Mouse (Mus musculus) left cerebral cortex, adult 11 months (tissue): Measurements from ENCODE around the gene Irak3.
"Not testable (repeated sequence)": the region's sequence is repeated elsewhere in the genome, so short reads cannot be mapped to it uniquely, and the experiment has no call there.

ENCODE experiments used
- DNase-seq: peaks from one replicate; pipeline ENCODE4 v3.0.0; 2022; ENCODE audit warnings: low spot score

The Irak3 gene

GRCm38 (mm10) chr10:120163490-120163889 lies 38.4 kb downstream of the Irak3 start:
- DNase-seq = no peak

DNA sequence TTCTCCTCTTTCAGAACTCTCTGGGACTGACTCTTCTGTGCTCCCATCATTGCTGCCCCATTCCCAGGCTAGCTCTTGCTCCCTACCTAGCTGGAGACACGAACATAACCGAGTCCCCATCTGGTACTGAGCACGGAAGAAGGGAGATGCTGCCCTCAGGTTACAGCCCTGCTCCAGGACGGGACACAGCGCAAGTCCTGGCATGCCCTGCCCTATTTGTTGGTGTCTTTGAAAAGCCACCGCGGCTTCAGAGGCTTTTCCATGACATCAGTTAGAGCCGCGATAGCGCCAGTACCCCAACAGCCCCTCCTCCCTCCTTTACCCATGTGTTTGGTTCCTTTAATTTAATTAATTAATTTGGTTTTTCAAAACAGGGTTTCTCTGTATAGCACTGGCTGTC lies 39.1 kb downstream of the Irak3 start:
- DNase-seq = no peak

DNA sequence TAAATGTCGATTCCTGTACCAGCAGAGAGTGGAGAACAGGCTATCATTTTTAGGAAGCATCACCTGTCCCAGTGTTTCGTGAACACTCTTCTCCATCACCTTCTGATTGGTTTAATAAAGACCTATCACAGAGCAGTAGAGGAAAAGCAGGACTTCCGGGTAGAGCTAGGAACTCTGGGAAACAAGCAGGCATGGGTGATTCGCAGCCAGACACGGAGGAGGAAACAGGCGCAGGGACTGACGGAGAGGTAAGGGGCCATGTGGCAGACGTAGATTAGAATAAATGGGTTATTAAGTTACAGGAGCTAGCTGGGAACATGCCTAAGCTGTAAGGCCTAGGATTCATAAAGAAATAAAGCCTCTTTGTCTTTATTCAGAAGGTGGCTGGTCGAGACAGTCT lies 41.4 kb downstream of the Irak3 start:
- DNase-seq = no peak

- no peak for DNase-seq
Observed at GRCm38 (mm10) chr10:120153911-120154310, 48.0 kb downstream of the Irak3 start.

DNA sequence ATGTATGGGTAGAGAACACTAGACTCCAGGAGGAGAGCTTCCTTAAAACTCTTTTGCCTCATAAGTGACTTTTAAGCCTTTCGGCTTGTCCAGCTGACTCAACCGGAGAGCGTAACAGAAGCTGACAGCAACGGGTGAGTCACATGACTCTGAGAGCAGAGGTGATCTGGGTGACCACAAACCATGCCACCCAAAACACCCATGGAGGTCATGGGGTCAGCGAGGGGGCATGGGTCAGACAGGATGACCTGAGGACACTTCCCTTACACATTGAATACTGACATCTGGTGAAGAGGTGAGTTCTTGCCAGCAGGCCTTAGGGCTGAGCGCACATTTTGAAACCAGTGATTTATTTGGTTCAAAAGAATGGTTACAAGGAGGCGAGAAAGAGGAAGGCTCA lies 50.3 kb downstream of the Irak3 start:
- DNase-seq = no peak

GRCm38 (mm10) chr10:120140916-120141516 lies 60.9 kb downstream of the Irak3 start:
- DNase-seq = no peak

- no peak for DNase-seq
Observed at GRCm38 (mm10) chr10:120140193-120140592, 61.7 kb downstream of the Irak3 start.

DNA sequence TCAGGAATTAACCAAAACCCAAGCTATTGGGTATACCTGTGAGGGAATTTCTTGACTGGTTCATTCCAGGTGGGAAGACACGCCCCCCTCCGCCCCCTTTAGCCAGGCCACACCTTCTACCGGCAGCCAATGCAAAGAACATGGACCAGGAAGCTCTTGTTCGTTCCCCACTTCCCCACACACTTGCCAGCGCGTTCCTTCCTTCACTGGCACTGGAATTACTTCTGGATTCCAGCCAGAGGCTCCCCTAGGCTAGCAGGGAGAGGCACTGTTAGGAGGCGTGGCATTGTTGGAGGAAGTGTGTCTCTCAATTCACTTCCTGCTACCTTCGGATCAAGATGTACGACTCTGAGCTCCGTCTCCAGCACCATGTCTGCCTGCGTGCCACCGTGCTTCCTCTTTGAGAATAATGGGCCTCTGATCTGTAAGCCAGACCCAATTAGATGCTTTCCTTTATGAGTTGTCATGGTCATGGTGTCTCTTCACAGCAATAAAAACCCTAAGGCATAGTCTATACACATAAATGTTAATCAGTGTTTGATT lies 65.8 kb downstream of the Irak3 start:
- no peak for DNase-seq

DNA sequence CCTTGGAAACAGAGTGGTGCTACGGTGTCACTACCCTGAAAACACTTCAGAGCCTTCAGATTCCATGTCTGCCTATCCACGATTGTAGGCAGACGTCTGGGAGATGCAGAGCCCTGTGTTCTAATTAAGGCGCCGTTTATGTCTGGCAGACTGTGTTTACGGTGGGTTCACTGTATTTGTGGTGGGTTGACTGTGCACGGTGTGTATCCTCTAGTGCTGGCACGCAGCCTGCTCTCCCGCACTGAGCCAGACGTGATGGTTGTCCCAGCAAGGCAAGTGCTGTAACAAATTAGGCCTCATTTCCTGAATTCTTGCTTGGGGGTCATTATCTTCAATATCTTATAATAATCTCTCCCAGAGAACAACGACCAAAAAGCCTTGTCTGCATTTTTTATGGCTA lies 68.2 kb downstream of the Irak3 start:
- DNase-seq = no peak

GRCm38 (mm10) chr10:120130621-120131020 lies 71.3 kb downstream of the Irak3 start:
- peak; percentile 34 for DNase-seq

- no peak for DNase-seq
Observed at GRCm38 (mm10) chr10:120128601-120129277, 73.2 kb downstream of the Irak3 start.

DNA sequence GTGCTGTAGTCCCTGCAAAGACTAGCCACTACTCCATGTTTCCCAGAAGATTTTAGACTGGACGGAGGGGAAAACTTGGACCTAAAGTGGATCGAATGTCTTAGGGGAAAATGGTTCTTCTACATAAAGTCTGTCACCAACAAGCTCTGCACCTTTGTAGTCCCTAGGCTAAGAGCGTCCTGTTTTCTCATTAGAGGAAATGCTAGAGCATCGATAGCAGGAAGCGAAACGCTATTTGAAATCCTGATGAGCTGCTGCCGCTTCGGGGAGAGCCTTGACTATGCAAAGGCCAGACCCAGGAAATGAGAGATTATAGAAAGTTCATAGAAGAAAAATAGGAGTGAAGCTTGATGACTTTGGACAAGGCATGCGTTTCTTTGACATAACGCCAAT lies 76.5 kb downstream of the Irak3 start:
- DNase-seq = no peak

DNA sequence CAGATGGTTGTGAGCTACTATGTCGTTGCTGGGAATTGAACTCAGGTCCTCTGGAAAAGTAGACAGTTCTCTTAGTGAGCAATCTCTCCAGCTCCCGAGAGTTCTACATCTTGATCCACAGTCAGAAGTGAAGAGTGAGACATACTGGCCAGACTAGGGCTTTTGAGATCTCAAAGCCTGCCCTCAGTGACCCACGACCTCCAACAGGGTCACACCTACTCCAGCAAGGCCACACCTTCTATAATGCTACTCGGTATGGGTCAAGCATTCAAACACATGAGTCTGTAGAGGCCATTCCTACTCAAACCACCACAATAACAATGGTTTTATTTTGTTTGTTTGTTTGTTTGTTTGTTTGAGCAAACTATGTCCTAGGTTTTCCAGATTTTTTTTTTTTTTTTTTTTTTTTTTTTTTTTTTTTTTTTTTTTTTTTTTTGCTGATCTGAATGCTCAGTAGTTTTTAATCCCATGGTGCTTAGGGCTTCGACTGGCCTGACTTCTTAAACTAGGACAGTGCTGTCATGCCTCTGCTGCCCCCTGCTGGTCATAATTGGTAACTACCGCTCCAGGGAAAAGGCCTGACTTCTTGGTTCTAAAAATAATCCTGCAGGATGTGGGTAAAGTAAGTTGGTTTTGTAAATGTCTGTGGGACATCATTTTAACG lies 77.0 kb downstream of the Irak3 start:
- DNase-seq = peak; percentile 71

- DNase-seq = no peak
Observed at GRCm38 (mm10) chr10:120123721-120124120, 78.2 kb downstream of the Irak3 start.

DNA sequence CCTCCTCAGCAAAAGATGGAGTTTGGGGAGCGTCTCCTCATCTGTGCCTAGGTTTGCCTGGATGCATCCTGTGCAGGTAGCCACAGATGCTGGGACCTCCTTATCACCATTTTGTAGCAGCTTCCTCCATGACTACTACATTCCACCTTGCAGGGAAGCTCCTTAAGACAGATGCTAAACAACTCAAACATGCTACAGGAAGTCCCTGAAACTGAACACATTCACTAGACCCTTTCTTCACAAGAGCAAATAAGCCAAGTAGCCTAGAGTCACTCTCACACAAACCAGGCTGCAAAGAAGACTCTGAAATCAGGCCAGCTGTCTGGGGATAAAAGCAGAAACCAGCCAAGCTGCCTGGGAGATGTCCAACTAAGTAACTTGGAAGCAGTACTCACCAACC lies 86.7 kb downstream of the Irak3 start:
- no peak for DNase-seq

- DNase-seq = no peak
Observed at GRCm38 (mm10) chr10:120114493-120114892, 87.4 kb downstream of the Irak3 start.

GRCm38 (mm10) chr10:120113980-120114379 lies 88.0 kb downstream of the Irak3 start:
- no peak for DNase-seq

DNA sequence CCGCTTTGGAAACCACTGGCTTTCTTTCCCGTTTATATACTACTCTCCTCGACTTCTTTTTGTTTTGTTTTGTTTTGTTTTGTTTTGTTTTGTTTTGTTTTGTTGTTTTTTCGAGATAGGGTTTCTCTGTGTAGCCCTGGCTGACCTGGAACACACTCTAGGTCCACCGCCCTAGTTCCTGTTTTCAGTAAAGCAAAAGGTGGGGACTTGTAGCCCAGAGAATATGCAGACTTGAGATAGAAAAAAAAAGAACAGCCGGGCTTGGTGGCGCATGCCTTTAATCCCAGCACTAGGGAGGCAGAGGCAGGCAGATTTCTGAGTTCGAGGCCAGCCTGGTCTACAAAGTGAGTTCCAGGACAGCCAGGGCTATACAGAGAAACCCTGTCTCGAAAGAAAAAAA lies 88.4 kb downstream of the Irak3 start:
- DNase-seq = not testable (repeated sequence)

DNA sequence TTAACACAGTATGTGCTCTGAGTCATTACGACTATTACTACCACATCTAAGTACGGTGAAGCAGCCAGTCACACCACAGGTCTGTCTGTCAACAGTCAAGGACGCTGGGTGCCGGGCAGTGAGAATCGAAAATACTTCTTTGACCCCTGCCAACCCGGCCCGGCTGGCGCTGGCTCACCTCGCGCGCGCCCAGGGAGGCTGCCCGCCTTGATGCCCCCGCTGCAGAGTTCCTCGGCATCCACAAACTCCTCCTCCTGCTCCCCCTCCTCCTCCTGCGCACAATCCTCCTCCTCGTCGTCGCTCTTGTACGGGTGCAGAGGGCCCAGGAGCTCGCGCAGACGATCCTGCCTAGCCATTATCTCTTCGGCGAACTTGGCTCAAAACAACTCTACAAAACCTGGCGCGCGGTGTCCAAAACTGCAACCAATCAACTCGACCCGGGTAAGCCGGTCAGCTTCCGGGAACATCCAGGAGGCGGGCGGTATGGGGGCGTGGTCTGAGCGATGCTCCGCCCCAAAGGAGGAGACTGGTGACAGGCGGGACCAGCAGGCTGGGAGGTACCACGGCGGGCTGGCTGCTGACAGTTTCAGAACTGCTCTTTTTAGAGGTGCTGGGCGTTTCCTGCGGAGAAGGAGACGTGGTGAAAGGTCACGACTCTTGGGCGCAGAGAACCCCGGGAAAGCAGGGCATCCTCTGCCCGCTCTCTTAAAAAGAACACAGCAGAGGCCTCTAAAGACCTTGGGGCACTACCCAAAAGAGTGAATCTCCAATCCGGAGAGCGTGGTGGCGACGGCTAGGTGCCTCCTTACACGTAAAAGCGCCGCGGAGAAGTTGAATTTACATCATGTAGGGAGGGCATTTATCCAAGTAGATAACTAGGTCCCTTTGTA lies 89.2 kb downstream of the Irak3 start, which contains the start of gene Helb:
TSS of gene Helb (minus strand) at position 481 of the 890 bp plus-strand sequence.
- DNase-seq = peak; percentile 91

GRCm38 (mm10) chr10:120111691-120112319 lies 90.1 kb downstream of the Irak3 start:
- no peak for DNase-seq

GRCm38 (mm10) chr10:120100806-120101205 lies 101.1 kb downstream of the Irak3 start:
- DNase-seq = no peak

GRCm38 (mm10) chr10:120097564-120097963 lies 104.4 kb downstream of the Irak3 start:
- DNase-seq = no peak
